In the genomic region with DNA sequence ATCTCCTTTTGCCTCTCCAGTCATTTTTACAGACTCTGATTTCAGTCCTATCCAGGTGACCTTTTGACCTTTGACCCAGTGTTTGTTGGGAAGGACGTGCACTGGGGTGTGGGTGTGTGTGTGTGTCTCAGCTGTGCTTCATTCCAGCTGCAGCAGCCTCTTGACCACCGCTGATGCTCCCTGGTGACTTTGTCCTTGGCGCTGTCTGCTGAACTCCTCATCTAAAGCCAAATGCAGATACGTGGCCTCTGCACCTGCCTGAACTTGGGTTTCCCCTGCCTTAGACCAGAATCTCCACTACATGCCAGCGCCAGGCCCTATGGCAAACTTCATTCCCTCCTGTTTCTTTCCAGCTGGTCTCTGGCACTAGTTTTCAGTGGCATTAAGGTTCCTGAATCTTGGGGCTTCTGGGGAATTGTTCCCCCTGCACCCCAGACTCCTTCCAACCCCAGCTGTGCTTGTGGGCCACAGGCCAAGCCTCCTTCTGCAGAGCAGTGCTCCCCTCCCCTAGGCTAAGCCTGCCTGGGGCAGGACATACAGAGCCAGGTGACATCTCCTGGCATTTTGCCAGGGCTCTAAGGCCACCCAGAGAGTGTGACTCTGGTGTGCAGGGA, we compare ENCODE assay signal across 1 mouse cellular context.
TF ChIP-seq lines count a peak whose summit lies in the region.

No protein-coding gene starts in this region.

TF ChIP-seq in CH12.LX, 34 proteins besides CTCF, POLR2A, EP300 and RAD21:
- TF ChIP-seq POLR2AphosphoS2 (IDR thresholded peaks at IDR 0.05; ENCODE audit: low read depth, low read length) (no peak), KAT2A (IDR thresholded peaks at IDR 0.05; ENCODE audit: insufficient replicate concordance, low read length) (no peak), MXI1 (IDR thresholded peaks at IDR 0.05; ENCODE audit: low read depth, low read length) (0 out of 2 replicates have a peak, but pooled peaks have one; percentile 22), HCFC1 (IDR thresholded peaks at IDR 0.05; ENCODE audit: low read depth, low read length) (no peak), ELF1 (IDR thresholded peaks at IDR 0.05; ENCODE audit: low read depth, low read length) (no peak), MAZ (IDR thresholded peaks at IDR 0.05; ENCODE audit: low read depth, low read length) (no peak), USF2 (conservative IDR thresholded peaks at IDR 0.05; ENCODE audit: low read depth, low read length) (no peak), ZC3H11A (IDR thresholded peaks at IDR 0.05; ENCODE audit: low read depth, low read length) (no peak), IRF4 (IDR thresholded peaks at IDR 0.05; ENCODE audit: low read depth, low read length) (no peak), ETS1 (conservative IDR thresholded peaks at IDR 0.05; ENCODE audit: low read depth, low read length) (peak; percentile 41), RCOR1 (conservative IDR thresholded peaks at IDR 0.05; ENCODE audit: low read depth, low read length) (no peak), E2F4 (IDR thresholded peaks at IDR 0.05; ENCODE audit: insufficient replicate concordance, low read depth, low read length) (no peak), JUND (conservative IDR thresholded peaks at IDR 0.05; ENCODE audit: low read depth, low read length) (no peak), PAX5 (IDR thresholded peaks at IDR 0.05; ENCODE audit: low read length) (no peak), MAX (IDR thresholded peaks at IDR 0.05; ENCODE audit: low read length) (no peak), NRF1 (IDR thresholded peaks at IDR 0.05; ENCODE audit: low read depth, low read length) (no peak), ZKSCAN1 (IDR thresholded peaks at IDR 0.05; ENCODE audit: borderline replicate concordance, low read depth, low read length) (no peak), NELFE (IDR thresholded peaks at IDR 0.05; ENCODE audit: low read depth, low read length) (no peak), MAFK (IDR thresholded peaks at IDR 0.05; ENCODE audit: insufficient replicate concordance, low read length) (no peak), TCF12 (IDR thresholded peaks at IDR 0.05; ENCODE audit: low read depth, low read length) (peak; percentile 46; the same call in 1 of the 2 replicates), BHLHE40 (IDR thresholded peaks at IDR 0.05; ENCODE audit: low read depth, low read length) (peak; percentile 24; the same call in 1 of the 2 replicates), JUN (IDR thresholded peaks at IDR 0.05; ENCODE audit: insufficient read depth, low read depth, low read length) (no peak), SIN3A (IDR thresholded peaks at IDR 0.05; ENCODE audit: low read length) (no peak), MEF2A (IDR thresholded peaks at IDR 0.05; ENCODE audit: borderline replicate concordance, low read depth, low read length) (no peak), TBP (conservative IDR thresholded peaks at IDR 0.05; ENCODE audit: low read depth, low read length) (no peak)
TF ChIP-seq in CH12.LX: peak in this region for 4.
